Mouse (Mus musculus) ES-Bruce4 (cell line): Measurements from ENCODE around the gene Mlkl. TPM values are rescaled to one million over a fixed set of nuclear protein-coding genes. Genes with fewer than 3 reads are reported as not detected.
A peak's percentile ranks its signal among the peaks of the same experiment; 100 is the strongest.
"Not testable (repeated sequence)": the region's sequence is repeated elsewhere in the genome, so short reads cannot be mapped to it uniquely, and the experiment has no call there.

ENCODE experiments used
- H3K27ac ChIP-seq: 2 replicates; pipeline ENCODE4 v1.5.1; 2012; ENCODE audit warnings: low read length, inconsistent platforms; ENCODE audit not compliant: insufficient read depth
- H3K27me3 ChIP-seq: 2 replicates; pipeline ENCODE4 v1.6.1; 2012; ENCODE audit warnings: mild to moderate bottlenecking, low read length, inconsistent platforms; ENCODE audit not compliant: control insufficient read depth, poor library complexity, insufficient read depth, severe bottlenecking
- H3K36me3 ChIP-seq: 2 replicates; pipeline ENCODE4 v1.6.1; 2012; ENCODE audit warnings: inconsistent platforms, mild to moderate bottlenecking, low read length, moderate library complexity; ENCODE audit not compliant: control insufficient read depth, poor library complexity, insufficient read depth, severe bottlenecking
- H3K4me1 ChIP-seq: one replicate; pipeline ENCODE4 v1.8.1; 2011; ENCODE audit warnings: low read length; ENCODE audit not compliant: control insufficient read depth, insufficient read depth
- H3K4me3 ChIP-seq: 2 replicates; pipeline ENCODE4 v1.5.1; 2011; ENCODE audit warnings: low read depth, mild to moderate bottlenecking, low read length
- H3K9ac ChIP-seq: 2 replicates; pipeline ENCODE4 v1.6.1; 2012; ENCODE audit warnings: low read depth, mild to moderate bottlenecking, inconsistent platforms; ENCODE audit not compliant: poor library complexity, severe bottlenecking
- H3K9me3 ChIP-seq: replicated peaks from 2 replicates; pipeline ENCODE4 v1.6.1; 2012; ENCODE audit warnings: mild to moderate bottlenecking, low read length, inconsistent platforms; ENCODE audit not compliant: control insufficient read depth, poor library complexity, insufficient read depth, severe bottlenecking
- CTCF ChIP-seq: IDR thresholded peaks from one replicate; pipeline ENCODE4 v1.8.1; 2011; ENCODE audit warnings: low read depth, low read length
- EP300 ChIP-seq: IDR thresholded peaks from 2 replicates; pipeline ENCODE4 v1.6.1; 2011; ENCODE audit warnings: low read depth, low read length; ENCODE audit not compliant: insufficient read depth
- POLR2A ChIP-seq: IDR thresholded peaks from one replicate; pipeline ENCODE4 v1.8.1; 2011; ENCODE audit warnings: low read length; ENCODE audit not compliant: insufficient read depth
- polyA plus RNA-seq: library from polyadenylated mRNA; stranded (reverse); fragments of >200 nt; gene quantifications from 2 replicates; pipeline ENCODE4 v1.2.4, GENCODE M21; 2011; ENCODE audit warnings: low read depth; ENCODE audit not compliant: missing spikeins, insufficient read depth, insufficient read length

Gene Mlkl
- polyA plus RNA-seq, 1 experiment, result 0.61 TPM

DNA sequence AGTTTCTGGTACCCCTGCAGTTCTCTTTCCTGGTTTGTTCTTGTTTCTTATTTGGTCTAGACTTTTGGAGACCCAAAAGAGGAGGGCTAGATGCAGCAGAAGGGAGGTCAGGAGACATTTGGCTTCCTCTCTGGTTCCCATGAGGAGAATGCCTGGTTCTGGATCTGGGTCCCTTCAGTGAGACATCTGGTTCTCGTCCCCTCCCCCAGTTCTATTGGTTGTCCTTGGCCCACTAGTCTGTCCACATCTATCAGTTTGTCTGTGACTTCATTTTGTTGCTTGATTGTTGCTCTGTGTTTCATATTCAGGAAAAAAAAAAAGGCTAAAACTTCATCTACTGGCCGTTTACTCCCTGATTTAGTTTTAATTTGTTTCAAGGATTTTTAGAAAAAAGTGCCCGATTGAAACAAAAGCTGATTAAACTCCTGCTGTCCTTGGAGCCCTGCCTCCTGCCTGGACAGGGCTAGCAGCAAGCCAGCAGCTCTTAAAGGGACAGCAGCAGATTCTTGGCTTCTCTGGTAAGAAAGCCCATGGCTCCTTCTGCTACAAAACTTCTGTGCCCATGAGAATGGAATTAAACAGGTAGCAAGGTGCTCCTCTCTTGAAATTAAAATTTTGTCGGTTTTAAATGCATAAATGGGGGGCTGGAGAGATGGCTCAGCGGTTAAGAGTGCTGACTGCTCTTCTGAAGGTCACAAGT, 32.8 kb downstream of the Mlkl start:
- no peaks in the 10 kb centered on the region for H3K27me3 ChIP-seq
- H3K4me3 ChIP-seq, result no peak overlapping the region
- no peaks in the 10 kb centered on the region for H3K9me3 ChIP-seq
- no peak overlapping the region for H3K9ac ChIP-seq
- peaks cover 1% of the 10 kb centered on the region for H3K4me1 ChIP-seq
- 0 out of 2 replicates have a peak overlapping the region, but pooled peaks have one; percentile 34 for H3K27ac ChIP-seq
- no peaks in the 10 kb centered on the region for H3K36me3 ChIP-seq
- TF ChIP-seq EP300 (no peak), CTCF (no peak), POLR2A (no peak)

DNA sequence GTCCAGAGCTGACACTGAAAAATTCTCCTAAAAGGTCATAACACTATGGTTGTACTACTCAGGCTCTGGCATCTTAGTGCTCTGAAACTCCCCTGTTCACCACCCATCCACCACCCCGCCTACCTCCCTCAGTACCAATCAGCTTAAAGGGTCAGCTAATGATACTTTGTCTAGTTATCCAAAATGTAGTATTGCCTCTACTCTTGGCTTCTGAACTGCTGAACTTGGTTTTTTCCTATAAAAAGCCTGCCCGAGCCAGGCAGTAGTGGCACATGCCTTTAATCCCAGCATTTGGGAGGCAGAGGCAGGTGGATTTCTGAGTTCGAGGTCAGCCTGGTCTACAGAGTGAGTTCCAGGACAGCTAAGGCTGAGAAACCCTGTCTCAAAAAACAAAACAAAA, 33.6 kb downstream of the Mlkl start:
- TF ChIP-seq POLR2A, result no peak
- no peak for TF ChIP-seq EP300
- TF ChIP-seq CTCF, result no peak
- Histone ChIP-seq H3K9me3 (no peaks in the 10 kb centered on the region), H3K4me1 (peaks cover 1% of the 10 kb centered on the region), H3K9ac (peak overlapping the region; percentile 48; the same call in 1 of the 2 replicates), H3K4me3 (no peak overlapping the region), H3K36me3 (no peaks in the 10 kb centered on the region), H3K27ac (peak overlapping the region; percentile 79), H3K27me3 (no peaks in the 10 kb centered on the region)

- H3K4me1 ChIP-seq, H3K9me3 ChIP-seq, H3K36me3 ChIP-seq, H3K27me3 ChIP-seq, H3K4me3 ChIP-seq: not testable (repeated sequence)
- Histone ChIP-seq H3K9ac (peak overlapping the region; percentile 48; the same call in 1 of the 2 replicates), H3K27ac (peak overlapping the region; percentile 79)
Measured at GRCm38 (mm10) chr8:111303076-111303803, 34.7 kb downstream of the Mlkl start.

DNA sequence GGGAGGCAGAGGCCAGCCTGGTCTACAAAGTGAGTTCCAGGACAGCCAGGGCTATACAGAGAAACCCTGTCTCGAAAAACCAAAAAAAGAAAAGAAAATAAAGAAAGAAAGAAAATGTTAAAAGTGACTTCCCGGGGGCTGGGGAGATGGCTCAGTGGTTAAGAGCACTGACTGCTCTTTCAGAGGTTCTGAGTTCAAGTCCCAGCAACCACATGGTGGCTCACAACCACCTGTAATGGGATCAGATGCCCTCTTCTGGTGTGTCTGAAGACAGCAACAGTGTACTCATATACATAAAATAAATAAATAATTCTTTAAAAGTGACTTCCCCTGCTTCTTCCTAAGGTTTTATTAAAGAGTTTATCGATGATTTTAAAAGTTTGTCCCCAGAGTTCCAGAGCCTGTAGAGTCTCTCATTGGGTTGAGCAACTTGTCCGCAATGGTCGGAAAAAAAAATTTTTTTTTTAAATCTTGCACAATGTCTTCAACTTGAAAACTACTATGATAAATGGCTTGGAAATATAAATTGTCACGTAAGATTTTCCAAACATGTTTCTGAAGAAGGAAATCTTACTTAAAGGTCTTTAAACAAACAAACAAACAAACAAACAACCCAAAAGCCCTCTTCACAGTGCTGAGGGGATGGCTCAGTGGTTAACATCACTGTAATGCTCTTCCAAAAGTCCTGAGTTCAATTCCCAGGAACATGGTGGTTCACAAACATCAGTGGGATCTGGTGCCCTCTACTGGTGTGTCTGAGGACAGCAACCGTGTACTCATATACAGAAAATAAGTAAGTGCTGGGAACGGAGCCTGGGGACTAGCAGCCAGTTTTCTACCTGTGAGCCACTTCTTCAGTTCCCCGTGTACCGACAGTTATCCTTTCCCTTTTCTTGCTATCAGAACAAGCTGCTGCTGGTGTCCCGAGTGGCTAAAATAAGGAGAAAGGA, 37.1 kb downstream of the Mlkl start:
- Histone ChIP-seq H3K9ac (peak overlapping the region; percentile 89), H3K4me3 (peak overlapping the region; percentile 74), H3K27me3 (no peaks in the 10 kb centered on the region), H3K36me3 (peaks cover 12% of the 10 kb centered on the region), H3K9me3 (no peaks in the 10 kb centered on the region), H3K27ac (peak overlapping the region; percentile 94), H3K4me1 (peaks cover 3% of the 10 kb centered on the region)
- no peak for TF ChIP-seq EP300
- TF ChIP-seq CTCF, result peak; percentile 30
- TF ChIP-seq POLR2A, result no peak

- Histone ChIP-seq H3K4me1 (peaks cover 2% of the 10 kb centered on the region), H3K4me3 (peak within 1 kb of the TSS; percentile 78), H3K27me3 (no peaks in the 10 kb centered on the region), H3K9me3 (no peaks in the 10 kb centered on the region), H3K9ac (peak within 1 kb of the TSS; percentile 93), H3K27ac (peak within 1 kb of the TSS; percentile 94), H3K36me3 (peaks cover 19% of the 10 kb centered on the region)
- TF ChIP-seq EP300 (no peak), CTCF (no peak), POLR2A (peak; percentile 25)
Measured at GRCm38 (mm10) chr8:111299821-111300568, 38.0 kb downstream of the Mlkl start, which contains the start of gene Rfwd3. TSS of gene Rfwd3 (minus strand) at chr8:111300222.
